Mouse (Mus musculus): ENCODE data around the gene Zfp423. TPM values are rescaled to one million over a fixed set of nuclear protein-coding genes. Genes with fewer than 3 reads are reported as not detected.

Gene Zfp423
- polyA plus RNA-seq, 1 experiment from 2014 or later: 2.1 TPM

GRCm38 (mm10) chr8:87737900-87738299 is 221.5 kb downstream of the Zfp423 start:
- no peaks in the 10 kb centered on the region for H3K27me3 ChIP-seq (replicated peaks; ENCODE audit: insufficient read depth, low read length)
- no peak overlapping the region for H3K27ac ChIP-seq (ENCODE audit: low read length)
- no peak overlapping the region for H3K9ac ChIP-seq (replicated peaks; ENCODE audit: low read depth)
- TF ChIP-seq CTCF (IDR thresholded peaks at IDR 0.05) (no peak), EP300 (IDR thresholded peaks at IDR 0.05) (no peak)
- no peak for ATAC-seq
- H3K4me2 ChIP-seq (replicated peaks; ENCODE audit: low read depth, low read length): no peak overlapping the region
- 66% methylated on average over 11 of the region's 11 CpGs for WGBS
- no peaks in the 10 kb centered on the region for H3K9me3 ChIP-seq (ENCODE audit: low read length)
- H3K4me3 ChIP-seq (ENCODE audit: low read depth, low read length): no peak overlapping the region
- no peak for DNase-seq (ENCODE audit: low spot score)
- H3K36me3 ChIP-seq (ENCODE audit: insufficient read depth, low read length): no peaks in the 10 kb centered on the region
- no peaks in the 10 kb centered on the region for H3K4me1 ChIP-seq (ENCODE audit: insufficient read depth, low read depth, low read length)

- ATAC-seq: no peak
These were observed 224.5 kb downstream of the Zfp423 start for GRCm38 (mm10) chr8:87734902-87735301.

GRCm38 (mm10) chr8:87734496-87734895 is 224.9 kb downstream of the Zfp423 start:
- H3K9ac ChIP-seq (replicated peaks; ENCODE audit: low read depth): no peak overlapping the region
- ATAC-seq: no peak
- no peak overlapping the region for H3K4me2 ChIP-seq (replicated peaks; ENCODE audit: low read depth, low read length)
- H3K36me3 ChIP-seq (ENCODE audit: insufficient read depth, low read length): no peaks in the 10 kb centered on the region
- no peaks in the 10 kb centered on the region for H3K4me1 ChIP-seq (ENCODE audit: insufficient read depth, low read depth, low read length)
- no peak overlapping the region for H3K4me3 ChIP-seq (ENCODE audit: low read depth, low read length)
- H3K27ac ChIP-seq (ENCODE audit: low read length): no peak overlapping the region
- no peak for TF ChIP-seq EP300 (IDR thresholded peaks at IDR 0.05)
- TF ChIP-seq CTCF (IDR thresholded peaks at IDR 0.05): no peak
- H3K27me3 ChIP-seq (replicated peaks; ENCODE audit: insufficient read depth, low read length): no peaks in the 10 kb centered on the region
- 53% methylated on average over 7 of the region's 7 CpGs for WGBS
- H3K9me3 ChIP-seq (ENCODE audit: low read length): no peaks in the 10 kb centered on the region
- DNase-seq (ENCODE audit: low spot score): no peak

More at GRCm38 (mm10) chr8:87734902-87735301, 224.5 kb downstream of the Zfp423 start:
- Histone ChIP-seq H3K9ac (replicated peaks; ENCODE audit: low read depth) (no peak overlapping the region), H3K27me3 (replicated peaks; ENCODE audit: insufficient read depth, low read length) (no peaks in the 10 kb centered on the region), H3K9me3 (ENCODE audit: low read length) (no peaks in the 10 kb centered on the region), H3K4me1 (ENCODE audit: insufficient read depth, low read depth, low read length) (no peaks in the 10 kb centered on the region), H3K27ac (ENCODE audit: low read length) (no peak overlapping the region), H3K4me2 (replicated peaks; ENCODE audit: low read depth, low read length) (no peak overlapping the region), H3K4me3 (ENCODE audit: low read depth, low read length) (no peak overlapping the region), H3K36me3 (ENCODE audit: insufficient read depth, low read length) (no peaks in the 10 kb centered on the region)
- WGBS: 61% methylated on average over 4 of the region's 4 CpGs
- no peak for TF ChIP-seq EP300 (IDR thresholded peaks at IDR 0.05)
- TF ChIP-seq CTCF (IDR thresholded peaks at IDR 0.05): no peak
- no peak for DNase-seq (ENCODE audit: low spot score)

- H3K27me3 ChIP-seq (replicated peaks; ENCODE audit: insufficient read depth, low read length): no peaks in the 10 kb centered on the region
- no peaks in the 10 kb centered on the region for H3K36me3 ChIP-seq (ENCODE audit: insufficient read depth, low read length)
- H3K4me2 ChIP-seq (replicated peaks; ENCODE audit: low read depth, low read length): no peak overlapping the region
- no peak overlapping the region for H3K4me3 ChIP-seq (ENCODE audit: low read depth, low read length)
- H3K4me1 ChIP-seq (ENCODE audit: insufficient read depth, low read depth, low read length): no peaks in the 10 kb centered on the region
- no peak overlapping the region for H3K9ac ChIP-seq (replicated peaks; ENCODE audit: low read depth)
- 91% methylated on average over 12 of the region's 12 CpGs for WGBS
- no peak for DNase-seq (ENCODE audit: low spot score)
- no peak for TF ChIP-seq CTCF (IDR thresholded peaks at IDR 0.05)
- ATAC-seq: no peak
- H3K9me3 ChIP-seq (ENCODE audit: low read length): no peaks in the 10 kb centered on the region
- H3K27ac ChIP-seq (ENCODE audit: low read length): no peak overlapping the region
These were observed 228.3 kb downstream of the Zfp423 start for GRCm38 (mm10) chr8:87731062-87731461.

GRCm38 (mm10) chr8:87723015-87723414 is 236.4 kb downstream of the Zfp423 start:
- Histone ChIP-seq H3K4me2 (replicated peaks; ENCODE audit: low read depth, low read length) (no peak overlapping the region), H3K4me3 (ENCODE audit: low read depth, low read length) (no peak overlapping the region), H3K27me3 (replicated peaks; ENCODE audit: insufficient read depth, low read length) (no peaks in the 10 kb centered on the region), H3K36me3 (ENCODE audit: insufficient read depth, low read length) (no peaks in the 10 kb centered on the region), H3K4me1 (ENCODE audit: insufficient read depth, low read depth, low read length) (no peaks in the 10 kb centered on the region), H3K9me3 (ENCODE audit: low read length) (no peaks in the 10 kb centered on the region), H3K9ac (replicated peaks; ENCODE audit: low read depth) (no peak overlapping the region), H3K27ac (ENCODE audit: low read length) (no peak overlapping the region)
- peak; percentile 23 for DNase-seq (ENCODE audit: low spot score)
- TF ChIP-seq CTCF (IDR thresholded peaks at IDR 0.05) (no peak), EP300 (IDR thresholded peaks at IDR 0.05) (no peak)
- ATAC-seq: no peak
- WGBS: 60% methylated on average over 8 of the region's 8 CpGs

GRCm38 (mm10) chr8:87719137-87719815 is 240.1 kb downstream of the Zfp423 start:
- H3K27ac ChIP-seq (ENCODE audit: low read length): no peak overlapping the region
- WGBS: 64% methylated on average over 27 of the region's 27 CpGs
- DNase-seq (ENCODE audit: low spot score): no peak
- H3K9ac ChIP-seq (replicated peaks; ENCODE audit: low read depth): no peak overlapping the region
- no peak overlapping the region for H3K4me3 ChIP-seq (ENCODE audit: low read depth, low read length)
- no peak overlapping the region for H3K4me2 ChIP-seq (replicated peaks; ENCODE audit: low read depth, low read length)
- no peaks in the 10 kb centered on the region; the same call in 1 of the 2 replicates for H3K4me1 ChIP-seq (ENCODE audit: insufficient read depth, low read depth, low read length)
- H3K27me3 ChIP-seq (replicated peaks; ENCODE audit: insufficient read depth, low read length): no peaks in the 10 kb centered on the region
- no peaks in the 10 kb centered on the region for H3K36me3 ChIP-seq (ENCODE audit: insufficient read depth, low read length)
- TF ChIP-seq CTCF (IDR thresholded peaks at IDR 0.05): no peak
- TF ChIP-seq EP300 (IDR thresholded peaks at IDR 0.05): no peak
- H3K9me3 ChIP-seq (ENCODE audit: low read length): no peaks in the 10 kb centered on the region
- no peak for ATAC-seq

All from lung, postnatal 0 days (tissue).